Mouse (Mus musculus) forebrain, embryonic 15.5 days (tissue): ENCODE results near the gene Cideb. TPM values are rescaled to one million over a fixed set of nuclear protein-coding genes. Genes with fewer than 3 reads are reported as not detected.
A peak's percentile ranks its signal among the peaks of the same experiment; 100 is the strongest.

ENCODE experiments used
- ATAC-seq: fragments of 200-750 bp; cut with Nextera tagmentation; replicated peaks from 2 replicates; pipeline ENCODE4 v1.8.0; 2017; ENCODE audit warnings: mild to moderate bottlenecking, moderate TSS enrichment, moderate library complexity
- H3K27ac ChIP-seq: fragments of 300-500 bp; sonication (generic); replicated peaks from 2 replicates; pipeline ENCODE4 v1.5.1; 2015; ENCODE audit warnings: mild to moderate bottlenecking, inconsistent platforms
- H3K27me3 ChIP-seq: fragments of 300-500 bp; sonication (generic); 2 replicates; pipeline ENCODE4 v1.6.1; 2015; ENCODE audit warnings: inconsistent platforms
- H3K36me3 ChIP-seq: fragments of 300-500 bp; sonication (generic); 2 replicates; pipeline ENCODE4 v1.6.1; 2015; ENCODE audit warnings: mild to moderate bottlenecking, inconsistent platforms
- H3K4me1 ChIP-seq: fragments of 300-500 bp; sonication (generic); 2 replicates; pipeline ENCODE4 v1.6.1; 2015; ENCODE audit warnings: inconsistent platforms
- H3K4me2 ChIP-seq: fragments of 300-500 bp; sonication (generic); replicated peaks from 2 replicates; pipeline ENCODE4 v1.6.1; 2015; ENCODE audit warnings: mild to moderate bottlenecking, inconsistent platforms
- H3K4me3 ChIP-seq: fragments of 300-500 bp; sonication (generic); 2 replicates; pipeline ENCODE4 v1.5.1; 2015; ENCODE audit warnings: mild to moderate bottlenecking, inconsistent platforms
- H3K9ac ChIP-seq: fragments of 300-500 bp; sonication (generic); replicated peaks from 2 replicates; pipeline ENCODE4 v1.6.1; 2015; ENCODE audit warnings: mild to moderate bottlenecking, inconsistent platforms
- H3K9me3 ChIP-seq: fragments of 300-500 bp; sonication (generic); 2 replicates; pipeline ENCODE4 v1.6.1; 2016; ENCODE audit warnings: inconsistent platforms
- WGBS: fragments of 180-500 bp; shearing (Covaris S2); methylation state at CpG from one replicate; pipeline ENCODE4 v1.1.7; 2015; ENCODE audit warnings: mixed read lengths; 5-methylcytosine and 5-hydroxymethylcytosine counted together
- polyA plus RNA-seq: library from polyadenylated mRNA; unstranded; fragments of >200 nt; fragmentation: Nextera tagmentation; extraction: Ambion mirVana; gene quantifications from 2 replicates; pipeline ENCODE4 v1.2.1, GENCODE M21; 2015

Cideb gene
- polyA plus RNA-seq = 0.15 and 0.29 TPM in 2 replicates

DNA sequence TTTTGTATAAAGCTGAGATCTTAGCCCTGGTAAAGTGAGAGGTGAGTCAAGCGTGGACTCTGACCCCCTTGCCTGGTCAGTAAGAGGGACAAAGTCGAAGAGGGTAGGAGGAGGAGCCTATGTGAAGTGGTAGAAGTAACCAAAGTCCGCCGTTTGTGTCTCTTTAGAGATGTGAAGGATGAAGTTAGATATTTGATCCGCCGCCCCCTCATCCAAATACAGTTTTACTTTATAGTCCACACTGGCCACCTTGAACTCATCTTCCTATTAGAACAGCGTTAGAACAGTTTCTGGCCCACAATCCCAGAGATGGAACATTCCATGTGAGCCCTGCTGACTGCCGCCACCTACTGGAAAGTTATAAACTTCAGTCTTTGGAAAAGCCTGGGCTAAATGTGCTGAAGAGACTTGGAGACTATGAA lies at the start of gene Cideb:
TSS of gene Cideb (minus strand) at position 96 of the 422 bp plus-strand sequence.
- H3K4me2 ChIP-seq = peak within 1 kb of the TSS; percentile 8; the same call in 1 of the 2 replicates
- WGBS = 20% methylated on average over 8 of the region's 8 CpGs
- peaks cover 14% of the 10 kb centered on the region for H3K4me1 ChIP-seq

GRCm38 (mm10) chr14:55795380-55796163 lies 37.3 kb upstream of the Cideb start:
- Histone ChIP-seq H3K27ac (no peak overlapping the region), H3K4me2 (no peak overlapping the region), H3K4me3 (no peak overlapping the region), H3K4me1 (no peaks in the 10 kb centered on the region), H3K27me3 (0 out of 2 replicates have a peak, but pooled peaks cover 2% of the 10 kb centered on the region), H3K36me3 (no peaks in the 10 kb centered on the region), H3K9me3 (no peaks in the 10 kb centered on the region), H3K9ac (no peak overlapping the region)
- ATAC-seq = no peak
- 84% methylated on average over 15 of the region's 15 CpGs for WGBS

More for the DNA sequence above, at the start of gene Cideb:
- Histone ChIP-seq H3K4me3 (no peak within 1 kb of the TSS), H3K27me3 (peaks cover 20% of the 10 kb centered on the region), H3K27ac (no peak within 1 kb of the TSS), H3K36me3 (peaks cover 29% of the 10 kb centered on the region), H3K9me3 (no peaks in the 10 kb centered on the region), H3K9ac (no peak within 1 kb of the TSS)
- ATAC-seq = no peak

- Histone ChIP-seq H3K4me3 (no peak overlapping the region), H3K9ac (no peak overlapping the region), H3K9me3 (no peaks in the 10 kb centered on the region), H3K4me2 (no peak overlapping the region), H3K27ac (no peak overlapping the region), H3K27me3 (peaks cover 15% of the 10 kb centered on the region; the same call in 1 of the 2 replicates), H3K4me1 (no peaks in the 10 kb centered on the region), H3K36me3 (no peaks in the 10 kb centered on the region)
- 69% methylated on average over 2 of the region's 2 CpGs for WGBS
- ATAC-seq = no peak
These were observed 35.7 kb upstream of the Cideb start for GRCm38 (mm10) chr14:55793946-55794345.

GRCm38 (mm10) chr14:55793461-55793860 lies 35.2 kb upstream of the Cideb start:
- WGBS = 73% methylated on average over 2 of the region's 2 CpGs
- no peak overlapping the region for H3K4me3 ChIP-seq

GRCm38 (mm10) chr14:55788256-55789050 lies 30.2 kb upstream of the Cideb start, which contains the start of gene Ripk3:
TSS of gene Ripk3 (minus strand) at chr14:55788865.
- H3K9ac ChIP-seq = no peak within 1 kb of the TSS
- no peaks in the 10 kb centered on the region for H3K36me3 ChIP-seq
- H3K4me2 ChIP-seq = peak within 1 kb of the TSS; percentile 18
- no peak for ATAC-seq
- no peaks in the 10 kb centered on the region for H3K9me3 ChIP-seq
- 0 out of 2 replicates have a peak within 1 kb of the TSS, but pooled peaks have one; percentile 6 for H3K4me3 ChIP-seq
- WGBS = 6% methylated on average over 40 of the region's 40 CpGs
- H3K27ac ChIP-seq = no peak within 1 kb of the TSS
- H3K4me1 ChIP-seq = peaks cover 11% of the 10 kb centered on the region
- peaks cover 67% of the 10 kb centered on the region for H3K27me3 ChIP-seq

More at GRCm38 (mm10) chr14:55793461-55793860, 35.2 kb upstream of the Cideb start:
- no peak overlapping the region for H3K27ac ChIP-seq
- H3K27me3 ChIP-seq = peaks cover 19% of the 10 kb centered on the region
- no peak for ATAC-seq
- 0 out of 2 replicates have a peak, but pooled peaks cover under 1% of the 10 kb centered on the region for H3K4me1 ChIP-seq
- no peak overlapping the region for H3K4me2 ChIP-seq
- no peaks in the 10 kb centered on the region for H3K9me3 ChIP-seq
- H3K36me3 ChIP-seq = no peaks in the 10 kb centered on the region
- no peak overlapping the region for H3K9ac ChIP-seq

DNA sequence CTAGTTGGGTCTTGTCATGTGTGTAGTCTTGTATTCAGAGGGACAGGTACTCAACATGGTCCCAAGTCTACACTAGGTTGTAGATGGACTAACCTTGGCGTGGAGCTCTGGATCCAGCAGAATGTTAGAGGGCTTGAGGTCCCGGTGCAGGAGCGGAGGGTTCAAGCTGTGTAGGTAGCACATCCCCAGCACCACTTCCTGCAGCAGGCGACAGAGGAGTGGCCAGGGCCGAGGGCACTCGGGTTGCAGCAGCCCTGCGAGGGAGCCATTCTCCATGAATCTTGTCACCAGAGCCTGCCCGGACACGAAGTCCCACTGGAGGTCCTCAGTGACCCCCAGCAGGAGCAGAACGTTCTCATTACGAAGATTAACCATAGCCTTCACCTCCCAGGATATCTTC lies 29.5 kb upstream of the Cideb start:
- H3K9me3 ChIP-seq = no peaks in the 10 kb centered on the region
- H3K27me3 ChIP-seq = peaks cover 74% of the 10 kb centered on the region
- no peak overlapping the region for H3K9ac ChIP-seq
- H3K27ac ChIP-seq = no peak overlapping the region
- no peak overlapping the region for H3K4me3 ChIP-seq
- peaks cover 15% of the 10 kb centered on the region for H3K4me1 ChIP-seq
- WGBS = 40% methylated on average over 11 of the region's 11 CpGs
- H3K4me2 ChIP-seq = no peak overlapping the region
- ATAC-seq = no peak
- no peaks in the 10 kb centered on the region for H3K36me3 ChIP-seq

GRCm38 (mm10) chr14:55785195-55785594 lies 26.9 kb upstream of the Cideb start:
- Histone ChIP-seq H3K27me3 (peaks cover 82% of the 10 kb centered on the region), H3K4me1 (peaks cover 15% of the 10 kb centered on the region), H3K9ac (no peak overlapping the region), H3K4me2 (no peak overlapping the region), H3K27ac (no peak overlapping the region), H3K4me3 (no peak overlapping the region), H3K36me3 (no peaks in the 10 kb centered on the region), H3K9me3 (no peaks in the 10 kb centered on the region)
- 26% methylated on average over 6 of the region's 6 CpGs for WGBS
- ATAC-seq = no peak

- Histone ChIP-seq H3K36me3 (no peaks in the 10 kb centered on the region), H3K27me3 (peaks cover 73% of the 10 kb centered on the region), H3K4me2 (peak within 1 kb of the TSS; percentile 41), H3K9me3 (no peaks in the 10 kb centered on the region), H3K27ac (no peak within 1 kb of the TSS; the same call in 1 of the 2 replicates), H3K9ac (peak within 1 kb of the TSS; percentile 10; the same call in 1 of the 2 replicates), H3K4me3 (peak within 1 kb of the TSS; percentile 26), H3K4me1 (peaks cover 15% of the 10 kb centered on the region)
- 3% methylated on average over 13 of the region's 13 CpGs for WGBS
- ATAC-seq = no peak
These were observed 25.6 kb upstream of the Cideb start, which contains the start of gene Adcy4 for GRCm38 (mm10) chr14:55783958-55784235. TSS of gene Adcy4 (minus strand) at chr14:55784095.

GRCm38 (mm10) chr14:55783171-55783957 lies 25.1 kb upstream of the Cideb start:
- ATAC-seq = no peak
- H3K27ac ChIP-seq = no peak overlapping the region; the same call in 1 of the 2 replicates

GRCm38 (mm10) chr14:55782361-55782960 lies 24.2 kb upstream of the Cideb start:
- Histone ChIP-seq H3K9ac (no peak overlapping the region), H3K9me3 (no peaks in the 10 kb centered on the region), H3K4me1 (peaks cover 12% of the 10 kb centered on the region), H3K4me3 (no peak overlapping the region), H3K36me3 (no peaks in the 10 kb centered on the region), H3K4me2 (no peak overlapping the region), H3K27ac (no peak overlapping the region), H3K27me3 (peaks cover 59% of the 10 kb centered on the region)
- WGBS = 52% methylated on average over 9 of the region's 9 CpGs
- ATAC-seq = no peak

More at GRCm38 (mm10) chr14:55783171-55783957, 25.1 kb upstream of the Cideb start:
- Histone ChIP-seq H3K4me3 (peak overlapping the region; percentile 26), H3K9ac (peak overlapping the region; percentile 10; the same call in 1 of the 2 replicates), H3K27me3 (peaks cover 68% of the 10 kb centered on the region), H3K4me1 (peaks cover 14% of the 10 kb centered on the region), H3K9me3 (no peaks in the 10 kb centered on the region), H3K4me2 (peak overlapping the region; percentile 41), H3K36me3 (no peaks in the 10 kb centered on the region)
- 3% methylated on average over 31 of the region's 31 CpGs for WGBS

DNA sequence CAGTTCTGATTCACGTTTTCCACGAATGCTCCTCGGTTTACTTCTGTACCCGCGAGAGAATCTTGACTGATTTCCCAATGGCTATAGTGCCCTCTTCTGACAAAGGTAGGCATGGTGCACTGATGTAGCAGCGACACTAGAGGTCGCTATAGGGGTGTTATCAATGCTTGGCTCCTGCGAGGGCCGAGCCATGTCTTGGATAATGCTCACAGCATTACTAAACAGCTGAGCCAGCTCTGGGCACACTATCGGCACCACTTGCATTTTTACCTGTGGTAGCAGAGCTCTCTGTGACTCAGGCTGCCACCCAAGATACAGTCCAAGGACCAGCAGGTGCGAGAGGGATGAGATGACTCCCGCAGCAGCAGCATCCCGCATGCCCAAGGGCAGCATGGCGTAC lies 23.1 kb upstream of the Cideb start:
- Histone ChIP-seq H3K27ac (no peak overlapping the region), H3K9me3 (no peaks in the 10 kb centered on the region), H3K9ac (no peak overlapping the region), H3K4me1 (peaks cover 12% of the 10 kb centered on the region), H3K36me3 (no peaks in the 10 kb centered on the region), H3K4me2 (peak overlapping the region; percentile 28), H3K4me3 (0 out of 2 replicates have a peak overlapping the region, but pooled peaks have one; percentile 9), H3K27me3 (peaks cover 48% of the 10 kb centered on the region)
- ATAC-seq = peak; percentile 70
- 15% methylated on average over 14 of the region's 14 CpGs for WGBS
